Mouse (Mus musculus) testis, adult 2 months (tissue): Measurements from ENCODE around the gene Mcoln1.

Source experiments
- CTCF ChIP-seq: fragments of 200-500 bp; IDR thresholded peaks from 2 replicates; pipeline ENCODE4 v1.5.1; 2012; ENCODE audit warnings: low read depth, mild to moderate bottlenecking, inconsistent platforms, low read length, moderate library complexity; ENCODE audit not compliant: control insufficient read depth, insufficient read depth, insufficient replicate concordance
- POLR2A ChIP-seq: fragments of 200-500 bp; IDR thresholded peaks from 2 replicates; pipeline ENCODE4 v1.6.1; 2012; ENCODE audit warnings: low read depth, mild to moderate bottlenecking, inconsistent platforms, low read length, moderate library complexity; ENCODE audit not compliant: control insufficient read depth

- no peak for TF ChIP-seq CTCF
- TF ChIP-seq POLR2A, result no peak
Measured at GRCm38 (mm10) chr8:3514681-3515247, 14.5 kb downstream of the Mcoln1 start.
